In genomic region chr13:49807146-49807545, GRCm38 (mm10) we compare ENCODE assay signal across 16 mouse cellular contexts. TPM values are rescaled to one million over a fixed set of nuclear protein-coding genes. Genes with fewer than 3 reads are reported as not detected.
A peak's percentile ranks its signal among the peaks of the same experiment; 100 is the strongest.
DNase-seq lines count a peak whose midpoint lies in the region; ATAC-seq and TF ChIP-seq lines count a peak whose summit lies in the region.
"Had no signal": no experiment of that assay in that cellular context is flagged by ENCODE, and none has a peak within 500 bp of the region (broad histone marks: within the 10 kb centered on the region; RNA-seq: fewer than 3 reads in every experiment).

No protein-coding gene starts in this region.

- H3K27me3 ChIP-seq in liver, embryonic 12.5 days (replicated peaks) = no peaks in the 10 kb centered on the region
- no peaks in the 10 kb centered on the region for H3K27me3 ChIP-seq in E14TG2a.4 (ENCODE audit: insufficient read depth, low read length)
- H3K27me3 ChIP-seq in liver, adult 2 months (ENCODE audit: control insufficient read depth, insufficient read depth, low read length) = no peaks in the 10 kb centered on the region
- H3K27me3 ChIP-seq: heart, embryonic 13.5 days; lung, embryonic 15.5 days had no signal

- H3K9me3 ChIP-seq in liver, embryonic 12.5 days (replicated peaks) = no peaks in the 10 kb centered on the region
- H3K9me3 ChIP-seq in E14TG2a.4 (ENCODE audit: low read length) = peaks cover 39% of the 10 kb centered on the region
- H3K9me3 ChIP-seq: lung, embryonic 15.5 days had no signal

- no peak for ATAC-seq in liver, embryonic 12.5 days

- no peaks in the 10 kb centered on the region for H3K4me1 ChIP-seq in liver, embryonic 12.5 days
- no peaks in the 10 kb centered on the region for H3K4me1 ChIP-seq in E14TG2a.4 (replicated peaks; ENCODE audit: low read depth, low read length)
- no peaks in the 10 kb centered on the region for H3K4me1 ChIP-seq in liver, adult 2 months (ENCODE audit: control insufficient read depth, insufficient read depth, low read length)
- H3K4me1 ChIP-seq: heart, embryonic 13.5 days; lung, embryonic 15.5 days had no signal

- H3K9ac ChIP-seq in liver, embryonic 12.5 days = no peak overlapping the region
- H3K9ac ChIP-seq in liver, adult 2 months (ENCODE audit: low read depth, low read length) = no peak overlapping the region
- H3K9ac ChIP-seq: heart, embryonic 13.5 days; lung, embryonic 15.5 days had no signal

- H3K79me2 ChIP-seq in liver, adult 2 months (ENCODE audit: control insufficient read depth, insufficient read depth, low read length) = no peaks in the 10 kb centered on the region

- no peak overlapping the region for H3K4me3 ChIP-seq in gastrocnemius, adult 2 months
- no peak overlapping the region for H3K4me3 ChIP-seq in liver, embryonic 12.5 days
- no peak overlapping the region for H3K4me3 ChIP-seq in E14TG2a.4 (replicated peaks; ENCODE audit: low read length)
- no peak overlapping the region for H3K4me3 ChIP-seq in liver, adult 2 months (ENCODE audit: insufficient read depth, low read depth, low read length)
- H3K4me3 ChIP-seq: heart, embryonic 13.5 days; lung, embryonic 15.5 days; myocyte had no signal

- intact Hi-C loops in gastrocnemius, adult 2 months (cut with DNase I) = no loop called here

- no peaks in the 10 kb centered on the region for H3K36me3 ChIP-seq in liver, embryonic 12.5 days
- H3K36me3 ChIP-seq in E14TG2a.4 (ENCODE audit: insufficient read depth, low read length) = no peaks in the 10 kb centered on the region
- H3K36me3 ChIP-seq in liver, adult 2 months (ENCODE audit: control insufficient read depth, insufficient read depth, low read length) = no peaks in the 10 kb centered on the region
- H3K36me3 ChIP-seq: heart, embryonic 13.5 days; lung, embryonic 15.5 days had no signal

- TF ChIP-seq CTCF in gastrocnemius, adult 2 months (IDR thresholded peaks at IDR 0.05) = peak; percentile 41
- peak; percentile 30 for TF ChIP-seq CTCF in E14TG2a.4 (conservative IDR thresholded peaks at IDR 0.05; ENCODE audit: low read length)
- TF ChIP-seq CTCF in liver, adult 2 months (IDR thresholded peaks at IDR 0.05; ENCODE audit: low read depth, low read length) = 0 out of 2 replicates have a peak, but pooled peaks have one; percentile 18

- 68% methylated on average over 1 of the region's 1 CpGs for WGBS in liver, embryonic 12.5 days (ENCODE audit: insufficient replicate concordance)
- WGBS in liver, adult 2 months = 72% methylated on average over 1 of the region's 1 CpGs

- H3K4me2 ChIP-seq in liver, embryonic 12.5 days = no peak overlapping the region
- H3K4me2 ChIP-seq: heart, embryonic 13.5 days; lung, embryonic 15.5 days had no signal

- H3K27ac ChIP-seq in gastrocnemius, adult 2 months = no peak overlapping the region
- H3K27ac ChIP-seq in liver, embryonic 12.5 days = no peak overlapping the region
- H3K27ac ChIP-seq in liver, adult 2 months (replicated peaks; ENCODE audit: insufficient read depth, low read depth, low read length) = no peak overlapping the region
- H3K27ac ChIP-seq: heart, embryonic 13.5 days; lung, embryonic 15.5 days had no signal

- TF ChIP-seq POLR2A in liver, adult 2 months (IDR thresholded peaks at IDR 0.05; ENCODE audit: extremely low read depth, insufficient read depth, low read length) = no peak

- no peak for DNase-seq in gastrocnemius, adult 2 months
- DNase-seq in gastrocnemius, postnatal 10 days = no peak
- DNase-seq in liver = peak; percentile 6
- no peak for DNase-seq in liver, adult 2 months (ENCODE audit: extremely low read depth, low read depth, low spot score)
- DNase-seq in urinary bladder, postnatal 10 days (ENCODE audit: low spot score) = no peak
- DNase-seq in cerebellum, postnatal 14 days = no peak
- DNase-seq: layer of hippocampus, adult 9-11 months; left cerebral cortex, postnatal 4 days; spleen, adult 18-20 months had no signal

RNA-seq across cellular contexts. Expression of gene Gm30302, which starts 8.3 kb away (rescaled TPM):
- not detected for total RNA-seq in gastrocnemius, adult 2 months (2021)
- not detected for total RNA-seq in gastrocnemius, postnatal 10 days (2021)
- polyA plus RNA-seq in liver, embryonic 12.5 days (2016; fragmentation: Nextera tagmentation; extraction: Ambion mirVana) = not detected in 2 replicates
- total RNA-seq in liver, adult 2 months (2014; rRNA removed) = not detected in 2 replicates
- not detected in 2 replicates for polyA plus RNA-seq in liver, adult 2 months (2012; rRNA removed)
- total RNA-seq: adrenal gland, postnatal 36 days; left cerebral cortex, postnatal 4 days had no signal
- polyA plus RNA-seq: cortical plate, adult 2 months; heart, embryonic 13.5 days; lung, embryonic 15.5 days; myocyte had no signal
